Comparison of ENCODE assay signal across 11 mouse cellular contexts in genomic region chr17:80180468-80180867, GRCm38 (mm10). TPM values are rescaled to one million over a fixed set of nuclear protein-coding genes. Genes with fewer than 3 reads are reported as not detected.
A peak's percentile ranks its signal among the peaks of the same experiment; 100 is the strongest.
DNase-seq lines count a peak whose midpoint lies in the region; ATAC-seq and TF ChIP-seq lines count a peak whose summit lies in the region.
"Had no signal": no experiment of that assay in that cellular context is flagged by ENCODE, and none has a peak within 500 bp of the region (broad histone marks: within the 10 kb centered on the region; RNA-seq: fewer than 3 reads in every experiment).

No protein-coding gene starts in this region.

- H3K9me3 ChIP-seq in forebrain, embryonic 11.5 days (ENCODE audit: control insufficient read depth, low read length) = no peaks in the 10 kb centered on the region
- no peaks in the 10 kb centered on the region for H3K9me3 ChIP-seq in forebrain, embryonic 10.5 days
- no peaks in the 10 kb centered on the region for H3K9me3 ChIP-seq in limb, embryonic 11.5 days (ENCODE audit: control insufficient read depth, low read length)
- H3K9me3 ChIP-seq in limb, embryonic 10.5 days (replicated peaks) = no peaks in the 10 kb centered on the region
- no peaks in the 10 kb centered on the region for H3K9me3 ChIP-seq in hindbrain, embryonic 14.5 days (ENCODE audit: control insufficient read depth, low read length)
- H3K9me3 ChIP-seq in midbrain, postnatal 0 days (ENCODE audit: low read length) = no peaks in the 10 kb centered on the region

- H3K36me3 ChIP-seq in forebrain, embryonic 11.5 days (ENCODE audit: control insufficient read depth, insufficient read depth, low read length) = no peaks in the 10 kb centered on the region
- no peaks in the 10 kb centered on the region for H3K36me3 ChIP-seq in forebrain, embryonic 10.5 days (replicated peaks)
- H3K36me3 ChIP-seq in limb, embryonic 11.5 days (ENCODE audit: control insufficient read depth, insufficient read depth, low read length) = no peaks in the 10 kb centered on the region
- no peaks in the 10 kb centered on the region for H3K36me3 ChIP-seq in limb, embryonic 10.5 days
- no peaks in the 10 kb centered on the region for H3K36me3 ChIP-seq in hindbrain, embryonic 14.5 days (replicated peaks; ENCODE audit: control insufficient read depth, insufficient read depth)
- H3K36me3 ChIP-seq in midbrain, postnatal 0 days (ENCODE audit: insufficient read depth, low read length) = no peaks in the 10 kb centered on the region

- intact Hi-C loops in left cerebral cortex, postnatal 14 days (cut with DNase I) = loop anchor here (1.0 to 5.0 kb wide), 2 partner anchors 132 to 163 kb away; no protein-coding TSS in a partner anchor

- no peak overlapping the region for H3K9ac ChIP-seq in forebrain, embryonic 11.5 days (ENCODE audit: low read length)
- no peak overlapping the region for H3K9ac ChIP-seq in limb, embryonic 11.5 days (ENCODE audit: low read length)
- no peak overlapping the region for H3K9ac ChIP-seq in hindbrain, embryonic 14.5 days
- no peak overlapping the region for H3K9ac ChIP-seq in midbrain, postnatal 0 days (replicated peaks; ENCODE audit: low read length, poor library complexity, severe bottlenecking)
- H3K9ac ChIP-seq: liver, embryonic 14.5 days had no signal

- ATAC-seq in forebrain, embryonic 11.5 days (replicated peaks; ENCODE audit: low FRiP score) = peak; percentile 45; the same call in 1 of the 2 replicates
- peak; percentile 65; the same call in 1 of the 2 replicates for ATAC-seq in limb, embryonic 11.5 days (ENCODE audit: insufficient number of reproducible peaks, low FRiP score, low TSS enrichment, low read depth)
- peak; percentile 32; the same call in 1 of the 2 replicates for ATAC-seq in hindbrain, embryonic 14.5 days (ENCODE audit: low FRiP score)
- ATAC-seq in midbrain, postnatal 0 days (ENCODE audit: low FRiP score) = peak; percentile 55; the same call in 1 of the 2 replicates

- no peaks in the 10 kb centered on the region for H3K27me3 ChIP-seq in forebrain, embryonic 11.5 days (ENCODE audit: control insufficient read depth, insufficient read depth, low read length)
- H3K27me3 ChIP-seq in forebrain, embryonic 10.5 days (ENCODE audit: poor library complexity, severe bottlenecking) = no peaks in the 10 kb centered on the region
- H3K27me3 ChIP-seq in limb, embryonic 11.5 days (ENCODE audit: control insufficient read depth, insufficient read depth, low read length) = no peaks in the 10 kb centered on the region
- H3K27me3 ChIP-seq in limb, embryonic 10.5 days (ENCODE audit: low read depth, poor library complexity, severe bottlenecking) = no peaks in the 10 kb centered on the region
- no peaks in the 10 kb centered on the region for H3K27me3 ChIP-seq in hindbrain, embryonic 14.5 days (ENCODE audit: control insufficient read depth, insufficient read depth, low read length)
- no peaks in the 10 kb centered on the region for H3K27me3 ChIP-seq in midbrain, postnatal 0 days (ENCODE audit: insufficient read depth, low read length)

- H3K4me2 ChIP-seq in forebrain, embryonic 11.5 days (ENCODE audit: low read depth, low read length, severe bottlenecking) = no peak overlapping the region
- no peak overlapping the region for H3K4me2 ChIP-seq in limb, embryonic 11.5 days (ENCODE audit: low read depth, severe bottlenecking)
- H3K4me2 ChIP-seq in hindbrain, embryonic 14.5 days (replicated peaks) = no peak overlapping the region
- no peak overlapping the region for H3K4me2 ChIP-seq in midbrain, postnatal 0 days (ENCODE audit: low read depth, low read length, poor library complexity, severe bottlenecking)

- DNase-seq in forebrain, embryonic 11.5 days (ENCODE audit: low spot score) = no peak
- DNase-seq in forebrain, embryonic 10.5 days (ENCODE audit: extremely low spot score, low spot score) = no peak
- DNase-seq in limb, embryonic 11.5 days (ENCODE audit: low spot score) = no peak
- no peak for DNase-seq in limb, embryonic 10.5 days (ENCODE audit: low spot score)
- no peak for DNase-seq in hindbrain, embryonic 14.5 days (ENCODE audit: low spot score)
- DNase-seq in midbrain, postnatal 0 days (ENCODE audit: low spot score) = no peak
- no peak for DNase-seq in cerebellum, adult 9-11 months
- no peak for DNase-seq in left cerebral cortex, postnatal 14 days (ENCODE audit: low spot score in 2 of 2)

- H3K27ac ChIP-seq in forebrain, embryonic 11.5 days (ENCODE audit: low read depth, low read length) = no peak overlapping the region
- H3K27ac ChIP-seq in forebrain, embryonic 10.5 days = no peak overlapping the region
- no peak overlapping the region for H3K27ac ChIP-seq in limb, embryonic 11.5 days (replicated peaks; ENCODE audit: low read depth, low read length)
- no peak overlapping the region for H3K27ac ChIP-seq in limb, embryonic 10.5 days
- no peak overlapping the region for H3K27ac ChIP-seq in hindbrain, embryonic 14.5 days
- H3K27ac ChIP-seq in midbrain, postnatal 0 days (ENCODE audit: low read depth, low read length) = no peak overlapping the region
- H3K27ac ChIP-seq: liver, embryonic 14.5 days had no signal

- H3K4me1 ChIP-seq in forebrain, embryonic 11.5 days (replicated peaks; ENCODE audit: control insufficient read depth, insufficient read depth, low read length) = no peaks in the 10 kb centered on the region
- no peaks in the 10 kb centered on the region for H3K4me1 ChIP-seq in forebrain, embryonic 10.5 days
- H3K4me1 ChIP-seq in limb, embryonic 11.5 days (ENCODE audit: control insufficient read depth, insufficient read depth, low read length) = no peaks in the 10 kb centered on the region
- H3K4me1 ChIP-seq in limb, embryonic 10.5 days = no peaks in the 10 kb centered on the region
- H3K4me1 ChIP-seq in hindbrain, embryonic 14.5 days (replicated peaks; ENCODE audit: control insufficient read depth, insufficient read depth, low read length) = no peaks in the 10 kb centered on the region
- H3K4me1 ChIP-seq in midbrain, postnatal 0 days (ENCODE audit: insufficient read depth, low read length) = no peaks in the 10 kb centered on the region

- H3K4me3 ChIP-seq in forebrain, embryonic 11.5 days (ENCODE audit: low read depth, low read length) = no peak overlapping the region
- H3K4me3 ChIP-seq in forebrain, embryonic 10.5 days = no peak overlapping the region
- no peak overlapping the region for H3K4me3 ChIP-seq in limb, embryonic 11.5 days (ENCODE audit: low read depth, low read length)
- H3K4me3 ChIP-seq in limb, embryonic 10.5 days = no peak overlapping the region
- H3K4me3 ChIP-seq in hindbrain, embryonic 14.5 days (replicated peaks; ENCODE audit: low read length) = no peak overlapping the region
- no peak overlapping the region for H3K4me3 ChIP-seq in midbrain, postnatal 0 days (ENCODE audit: low read depth, low read length)

- no peak for TF ChIP-seq CTCF in midbrain, postnatal 0 days (IDR thresholded peaks at IDR 0.05)

RNA-seq across cellular contexts. Expression of gene Srsf7, which starts 26.6 kb away (rescaled TPM):
- 841 and 893 TPM in 2 replicates for polyA plus RNA-seq in forebrain, embryonic 11.5 days (2014; fragmentation: Nextera tagmentation; extraction: Ambion mirVana)
- polyA plus RNA-seq in forebrain, embryonic 10.5 days (2016; fragmentation: Nextera tagmentation; extraction: Ambion mirVana) = 917 and 919 TPM in 2 replicates
- polyA plus RNA-seq in limb, embryonic 11.5 days (2014; fragmentation: Nextera tagmentation; extraction: Ambion mirVana) = 939 and 946 TPM in 2 replicates
- 882 and 949 TPM in 2 replicates for polyA plus RNA-seq in limb, embryonic 10.5 days (2016; fragmentation: Nextera tagmentation; extraction: Ambion mirVana)
- polyA plus RNA-seq in hindbrain, embryonic 14.5 days (2014; fragmentation: Nextera tagmentation; extraction: Ambion mirVana) = 389 and 452 TPM in 2 replicates
- 150 and 173 TPM in 2 replicates for total RNA-seq in midbrain, postnatal 0 days (2014; rRNA removed)
- 199 and 224 TPM in 2 replicates for polyA plus RNA-seq in midbrain, postnatal 0 days (2015; fragmentation: Nextera tagmentation; extraction: Ambion mirVana)
- 100 to 1,000 TPM in 1 of 2 experiments, 10 to 100 TPM in 1; 99.9 to 110 TPM for total RNA-seq in left cerebral cortex, postnatal 14 days (2021)

RNA-seq across cellular contexts. Expression of gene Ttc39d, which starts 26.8 kb away (rescaled TPM):
- polyA plus RNA-seq in forebrain, embryonic 11.5 days (2014; fragmentation: Nextera tagmentation; extraction: Ambion mirVana) = 0.07 TPM in 1 of 2 replicates, not detected in the other
- 0.09 and 0.20 TPM in 2 replicates for polyA plus RNA-seq in forebrain, embryonic 10.5 days (2016; fragmentation: Nextera tagmentation; extraction: Ambion mirVana)
- 0.19 and 0.21 TPM in 2 replicates for polyA plus RNA-seq in limb, embryonic 11.5 days (2014; fragmentation: Nextera tagmentation; extraction: Ambion mirVana)
- 0.09 and 0.24 TPM in 2 replicates for polyA plus RNA-seq in limb, embryonic 10.5 days (2016; fragmentation: Nextera tagmentation; extraction: Ambion mirVana)
- 0.15 and 0.26 TPM in 2 replicates for polyA plus RNA-seq in hindbrain, embryonic 14.5 days (2014; fragmentation: Nextera tagmentation; extraction: Ambion mirVana)
- total RNA-seq in midbrain, postnatal 0 days (2014; rRNA removed) = 0.11 TPM in 1 of 2 replicates, not detected in the other
- polyA plus RNA-seq in midbrain, postnatal 0 days (2015; fragmentation: Nextera tagmentation; extraction: Ambion mirVana) = 0.06 and 0.12 TPM in 2 replicates
- under 1 TPM; 0.29 to 0.32 TPM for total RNA-seq in left cerebral cortex, postnatal 14 days (2021)
- total RNA-seq: adrenal gland, postnatal 10 days; heart, postnatal 36 days had no signal

RNA-seq across cellular contexts. Expression of gene Gemin6, which starts 43.8 kb away (rescaled TPM):
- polyA plus RNA-seq in forebrain, embryonic 11.5 days (2014; fragmentation: Nextera tagmentation; extraction: Ambion mirVana) = 51.6 and 53.9 TPM in 2 replicates
- polyA plus RNA-seq in forebrain, embryonic 10.5 days (2016; fragmentation: Nextera tagmentation; extraction: Ambion mirVana) = 64.1 and 66.8 TPM in 2 replicates
- 47.4 and 50.9 TPM in 2 replicates for polyA plus RNA-seq in limb, embryonic 11.5 days (2014; fragmentation: Nextera tagmentation; extraction: Ambion mirVana)
- 52.2 and 56.9 TPM in 2 replicates for polyA plus RNA-seq in limb, embryonic 10.5 days (2016; fragmentation: Nextera tagmentation; extraction: Ambion mirVana)
- polyA plus RNA-seq in hindbrain, embryonic 14.5 days (2014; fragmentation: Nextera tagmentation; extraction: Ambion mirVana) = 19.4 and 20.9 TPM in 2 replicates
- total RNA-seq in midbrain, postnatal 0 days (2014; rRNA removed) = 5.6 and 9.2 TPM in 2 replicates
- polyA plus RNA-seq in midbrain, postnatal 0 days (2015; fragmentation: Nextera tagmentation; extraction: Ambion mirVana) = 14.4 and 16.2 TPM in 2 replicates
- total RNA-seq in left cerebral cortex, postnatal 14 days (2021) = 1 to 10 TPM; 4.6 to 4.9 TPM

RNA-seq across cellular contexts. Expression of gene Galm, which starts 53.2 kb away (rescaled TPM):
- polyA plus RNA-seq in forebrain, embryonic 11.5 days (2014; fragmentation: Nextera tagmentation; extraction: Ambion mirVana) = 11.2 and 12.5 TPM in 2 replicates
- polyA plus RNA-seq in forebrain, embryonic 10.5 days (2016; fragmentation: Nextera tagmentation; extraction: Ambion mirVana) = 13.4 and 15.5 TPM in 2 replicates
- polyA plus RNA-seq in limb, embryonic 11.5 days (2014; fragmentation: Nextera tagmentation; extraction: Ambion mirVana) = 13.9 and 14.7 TPM in 2 replicates
- 11.5 and 12.8 TPM in 2 replicates for polyA plus RNA-seq in limb, embryonic 10.5 days (2016; fragmentation: Nextera tagmentation; extraction: Ambion mirVana)
- 2.2 and 2.4 TPM in 2 replicates for polyA plus RNA-seq in hindbrain, embryonic 14.5 days (2014; fragmentation: Nextera tagmentation; extraction: Ambion mirVana)
- total RNA-seq in midbrain, postnatal 0 days (2014; rRNA removed) = 1.3 and 1.5 TPM in 2 replicates
- polyA plus RNA-seq in midbrain, postnatal 0 days (2015; fragmentation: Nextera tagmentation; extraction: Ambion mirVana) = 1.00 and 1.1 TPM in 2 replicates
- total RNA-seq in left cerebral cortex, postnatal 14 days (2021) = 1 to 10 TPM; 2.1 to 2.5 TPM
